Mouse (Mus musculus) MEL (cell line): ENCODE results near the gene Ildr1.

Experiments
- E2F4 ChIP-seq: IDR thresholded peaks from 2 replicates; pipeline ENCODE4 v1.6.1; 2011; ENCODE audit warnings: low read depth, low read length, improper control_type of control experiment, borderline replicate concordance
- HCFC1 ChIP-seq: IDR thresholded peaks from 2 replicates; pipeline ENCODE4 v1.6.1; 2012; ENCODE audit warnings: low read depth, mild to moderate bottlenecking, inconsistent platforms, low read length, improper control_type of control experiment, moderate library complexity

DNA sequence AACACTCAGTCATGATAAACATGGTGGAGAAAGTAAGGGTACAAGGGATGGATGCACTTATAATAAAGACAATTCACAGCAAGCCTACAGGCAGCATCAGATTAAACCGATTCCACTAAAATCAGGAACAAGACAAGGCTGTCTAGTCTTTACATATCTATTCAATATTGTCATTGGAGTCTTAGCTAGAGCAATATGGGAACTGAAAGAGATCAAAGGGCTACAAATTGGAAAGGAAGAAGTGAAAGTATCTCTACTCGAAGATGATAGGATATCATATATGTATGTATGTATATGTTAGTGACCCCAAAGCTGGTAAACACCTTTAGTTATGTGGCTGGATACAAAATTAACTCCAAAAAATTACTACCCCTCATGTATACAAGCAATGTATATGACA is 35.2 kb downstream of the Ildr1 start:
- TF ChIP-seq E2F4, result no peak
- no peak for TF ChIP-seq HCFC1
